Mouse (Mus musculus): ENCODE results near the gene Tfb1m. TPM values are rescaled to one million over a fixed set of nuclear protein-coding genes. Genes with fewer than 3 reads are reported as not detected.
A peak's percentile ranks its signal among the peaks of the same experiment; 100 is the strongest.

Gene Tfb1m
- polyA plus RNA-seq, 1 experiment = 2.1 TPM

DNA sequence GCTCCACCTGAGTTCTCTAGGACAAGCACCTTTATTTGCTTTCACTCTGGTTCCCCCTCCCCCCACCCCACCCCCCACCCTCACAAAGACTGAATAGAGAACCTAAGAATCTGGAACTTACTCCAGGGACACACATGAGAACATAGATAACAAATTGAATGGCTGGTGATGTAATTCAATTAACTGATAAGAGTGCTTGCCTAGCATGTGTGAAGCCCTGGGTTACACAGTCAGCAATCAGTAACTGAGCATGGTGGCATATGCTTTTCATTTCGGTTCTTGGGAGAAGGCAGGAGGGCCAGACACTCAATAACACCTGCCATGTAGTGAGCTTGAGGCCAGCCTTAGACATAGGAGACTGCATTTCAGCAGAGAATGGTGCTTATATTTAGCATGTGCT, 1.3 kb downstream of the Tfb1m start:
- WGBS = 68% methylated on average over 1 of the region's 1 CpGs

GRCm38 (mm10) chr17:3547725-3548124, 9.9 kb downstream of the Tfb1m start:
- WGBS = 56% methylated on average over 7 of the region's 7 CpGs
- TF ChIP-seq POLR2A (IDR thresholded peaks at IDR 0.05; ENCODE audit: borderline replicate concordance, extremely low read depth, low read depth, low read length) = no peak
- no peak for DNase-seq
- H3K4me3 ChIP-seq (replicated peaks; ENCODE audit: extremely low read depth, low read depth, low read length) = no peak overlapping the region
- no peaks in the 10 kb centered on the region for H3K4me1 ChIP-seq (ENCODE audit: control insufficient read depth, insufficient read depth, low read length)

More for the DNA sequence above, 1.3 kb downstream of the Tfb1m start:
- DNase-seq = no peak
- H3K4me3 ChIP-seq (replicated peaks; ENCODE audit: extremely low read depth, low read depth, low read length) = no peak overlapping the region
- TF ChIP-seq POLR2A (IDR thresholded peaks at IDR 0.05; ENCODE audit: borderline replicate concordance, extremely low read depth, low read depth, low read length) (no peak), CTCF (IDR thresholded peaks at IDR 0.05; ENCODE audit: insufficient read depth, low read length) (no peak)
- H3K4me1 ChIP-seq (ENCODE audit: control insufficient read depth, insufficient read depth, low read length) = peaks cover 3% of the 10 kb centered on the region; the same call in 1 of the 2 replicates

GRCm38 (mm10) chr17:3541033-3541432, 16.5 kb downstream of the Tfb1m start:
- Histone ChIP-seq H3K4me1 (ENCODE audit: control insufficient read depth, insufficient read depth, low read length) (no peaks in the 10 kb centered on the region), H3K4me3 (replicated peaks; ENCODE audit: extremely low read depth, low read depth, low read length) (no peak overlapping the region)
- 66% methylated on average over 5 of the region's 5 CpGs for WGBS
- TF ChIP-seq POLR2A (IDR thresholded peaks at IDR 0.05; ENCODE audit: borderline replicate concordance, extremely low read depth, low read depth, low read length) (no peak), CTCF (IDR thresholded peaks at IDR 0.05; ENCODE audit: insufficient read depth, low read length) (no peak)
- DNase-seq = no peak

DNA sequence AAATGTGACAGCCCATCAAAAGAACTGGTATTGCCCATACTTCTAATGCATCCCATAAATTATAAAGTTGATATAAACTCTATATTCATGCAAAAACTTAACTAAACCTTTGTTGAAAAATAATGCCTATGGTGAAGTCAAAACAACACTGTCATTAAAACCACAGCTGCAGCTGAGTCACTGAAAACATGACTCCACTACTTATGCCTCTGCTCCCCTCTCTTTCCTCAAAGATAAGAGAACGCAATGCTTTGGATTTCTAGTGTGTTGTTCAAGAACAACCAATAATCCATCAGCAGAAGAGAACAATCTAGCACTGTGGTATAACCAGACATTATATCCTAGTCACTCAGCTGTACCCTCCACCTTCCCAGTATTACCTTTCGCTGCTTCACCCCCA, 17.3 kb downstream of the Tfb1m start:
- DNase-seq = no peak
- TF ChIP-seq CTCF (IDR thresholded peaks at IDR 0.05; ENCODE audit: insufficient read depth, low read length) = no peak
- TF ChIP-seq POLR2A (IDR thresholded peaks at IDR 0.05; ENCODE audit: borderline replicate concordance, extremely low read depth, low read depth, low read length) = no peak
- Histone ChIP-seq H3K4me3 (replicated peaks; ENCODE audit: extremely low read depth, low read depth, low read length) (no peak overlapping the region), H3K4me1 (ENCODE audit: control insufficient read depth, insufficient read depth, low read length) (no peaks in the 10 kb centered on the region)
- WGBS = 83% methylated on average over 2 of the region's 2 CpGs

DNA sequence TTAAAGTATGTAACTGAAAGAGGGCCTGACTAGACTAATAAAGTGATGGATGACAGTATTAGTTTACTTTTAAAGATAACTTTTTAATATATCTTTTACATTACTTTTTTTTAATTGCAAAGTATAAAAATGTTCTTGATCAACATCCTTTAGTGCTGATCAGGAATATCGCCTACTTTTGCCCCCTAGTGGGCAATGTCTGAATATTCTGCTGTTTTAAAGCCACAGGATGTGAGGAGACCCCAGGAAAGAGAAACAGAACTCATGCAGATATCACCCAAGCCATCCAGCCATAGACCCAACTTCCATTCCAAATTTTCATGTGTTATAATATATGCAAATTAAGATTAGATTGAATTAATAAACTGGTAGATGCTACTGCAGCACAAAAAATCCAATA, 24.2 kb downstream of the Tfb1m start:
- WGBS = 39% methylated on average over 1 of the region's 1 CpGs
- H3K4me1 ChIP-seq (ENCODE audit: control insufficient read depth, insufficient read depth, low read length) = no peaks in the 10 kb centered on the region
- DNase-seq = no peak
- TF ChIP-seq CTCF (IDR thresholded peaks at IDR 0.05; ENCODE audit: insufficient read depth, low read length) (0 out of 2 replicates have a peak, but pooled peaks have one; percentile 9), POLR2A (IDR thresholded peaks at IDR 0.05; ENCODE audit: borderline replicate concordance, extremely low read depth, low read depth, low read length) (no peak)
- no peak overlapping the region for H3K4me3 ChIP-seq (replicated peaks; ENCODE audit: extremely low read depth, low read depth, low read length)

DNA sequence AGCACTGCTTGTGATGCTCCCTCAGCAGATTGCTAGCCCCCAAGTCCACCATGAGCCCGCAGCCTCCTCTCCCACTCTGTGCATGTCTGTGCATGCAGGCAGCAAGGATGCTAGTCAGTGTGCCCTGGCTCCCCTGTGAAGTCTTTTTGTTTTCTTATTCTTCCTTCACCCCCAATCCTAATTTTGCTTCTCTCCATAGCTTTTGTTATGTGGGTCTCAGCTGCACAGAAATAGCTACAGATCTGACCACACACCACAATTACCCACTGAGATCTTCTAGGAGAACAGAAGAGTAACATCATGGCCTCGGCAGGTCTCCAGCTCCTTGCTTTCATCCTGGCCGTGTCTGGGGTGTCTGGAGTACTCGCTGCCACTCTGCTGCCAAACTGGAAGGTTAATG, 25.3 kb downstream of the Tfb1m start, which contains the start of gene Cldn20:
Gene Cldn20 (plus strand): TSS at position 301 of the 400 bp plus-strand sequence.
- WGBS = 91% methylated on average over 4 of the region's 4 CpGs
- DNase-seq = no peak
- TF ChIP-seq CTCF (IDR thresholded peaks at IDR 0.05; ENCODE audit: insufficient read depth, low read length) (no peak), POLR2A (IDR thresholded peaks at IDR 0.05; ENCODE audit: borderline replicate concordance, extremely low read depth, low read depth, low read length) (no peak)

DNA sequence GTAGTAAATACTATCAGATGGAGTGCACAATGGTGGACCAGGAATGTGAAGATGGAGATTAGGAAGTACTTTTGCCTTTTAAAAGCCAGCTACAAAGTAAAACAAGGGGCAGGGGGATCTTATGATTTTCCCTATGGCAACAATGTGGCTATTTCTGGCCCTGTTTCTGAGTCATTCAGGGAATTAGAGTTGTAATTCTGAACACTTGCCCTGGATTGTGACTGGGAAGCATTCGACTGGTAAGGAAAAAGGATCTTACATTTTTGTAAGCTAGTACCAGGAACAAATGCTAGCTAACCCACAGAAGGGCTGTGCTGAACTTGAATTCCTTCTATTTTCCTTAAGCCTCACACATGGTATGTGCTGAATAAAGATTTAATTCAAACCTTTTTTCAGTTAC, 25.9 kb downstream of the Tfb1m start:
- 67% methylated on average over 1 of the region's 1 CpGs for WGBS
- no peak for DNase-seq
- H3K4me3 ChIP-seq (replicated peaks; ENCODE audit: extremely low read depth, low read depth, low read length) = no peak overlapping the region
- no peaks in the 10 kb centered on the region for H3K4me1 ChIP-seq (ENCODE audit: control insufficient read depth, insufficient read depth, low read length)
- TF ChIP-seq POLR2A (IDR thresholded peaks at IDR 0.05; ENCODE audit: borderline replicate concordance, extremely low read depth, low read depth, low read length) = no peak
- TF ChIP-seq CTCF (IDR thresholded peaks at IDR 0.05; ENCODE audit: insufficient read depth, low read length) = no peak

More for the DNA sequence above, 25.3 kb downstream of the Tfb1m start, which contains the start of gene Cldn20:
- Histone ChIP-seq H3K4me3 (replicated peaks; ENCODE audit: extremely low read depth, low read depth, low read length) (no peak within 1 kb of the TSS), H3K4me1 (ENCODE audit: control insufficient read depth, insufficient read depth, low read length) (no peaks in the 10 kb centered on the region)

- no peak for DNase-seq
Observed at GRCm38 (mm10) chr17:3530549-3530948, 27.0 kb downstream of the Tfb1m start.

DNA sequence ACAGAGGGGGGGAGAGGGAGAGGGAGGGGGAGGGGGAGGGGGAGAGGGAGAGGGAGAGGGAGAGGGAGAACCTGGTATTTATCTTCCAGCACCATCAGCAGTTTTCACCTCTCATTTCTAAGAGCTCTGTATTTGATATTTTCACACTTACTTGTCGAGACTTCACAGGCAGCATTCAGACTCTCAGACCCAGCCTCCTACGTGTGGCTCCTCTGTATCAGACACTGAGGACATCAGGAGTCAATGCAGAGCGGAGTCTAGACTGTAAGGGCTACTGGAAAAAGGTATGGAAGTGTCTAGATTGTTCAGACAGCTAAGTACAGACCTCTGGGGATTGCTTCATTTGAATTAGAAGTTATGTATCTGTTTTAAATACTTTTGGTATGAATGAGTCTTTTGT, 28.1 kb downstream of the Tfb1m start:
- Histone ChIP-seq H3K4me3 (replicated peaks; ENCODE audit: extremely low read depth, low read depth, low read length) (no peak overlapping the region), H3K4me1 (ENCODE audit: control insufficient read depth, insufficient read depth, low read length) (no peaks in the 10 kb centered on the region)
- TF ChIP-seq POLR2A (IDR thresholded peaks at IDR 0.05; ENCODE audit: borderline replicate concordance, extremely low read depth, low read depth, low read length) (no peak), CTCF (IDR thresholded peaks at IDR 0.05; ENCODE audit: insufficient read depth, low read length) (no peak)
- 62% methylated on average over 3 of the region's 3 CpGs for WGBS
- DNase-seq = no peak

More at GRCm38 (mm10) chr17:3530549-3530948, 27.0 kb downstream of the Tfb1m start:
- Histone ChIP-seq H3K4me3 (replicated peaks; ENCODE audit: extremely low read depth, low read depth, low read length) (no peak overlapping the region), H3K4me1 (ENCODE audit: control insufficient read depth, insufficient read depth, low read length) (no peaks in the 10 kb centered on the region)
- WGBS = 85% methylated on average over 7 of the region's 7 CpGs
- TF ChIP-seq POLR2A (IDR thresholded peaks at IDR 0.05; ENCODE audit: borderline replicate concordance, extremely low read depth, low read depth, low read length) = no peak
- no peak for TF ChIP-seq CTCF (IDR thresholded peaks at IDR 0.05; ENCODE audit: insufficient read depth, low read length)

DNA sequence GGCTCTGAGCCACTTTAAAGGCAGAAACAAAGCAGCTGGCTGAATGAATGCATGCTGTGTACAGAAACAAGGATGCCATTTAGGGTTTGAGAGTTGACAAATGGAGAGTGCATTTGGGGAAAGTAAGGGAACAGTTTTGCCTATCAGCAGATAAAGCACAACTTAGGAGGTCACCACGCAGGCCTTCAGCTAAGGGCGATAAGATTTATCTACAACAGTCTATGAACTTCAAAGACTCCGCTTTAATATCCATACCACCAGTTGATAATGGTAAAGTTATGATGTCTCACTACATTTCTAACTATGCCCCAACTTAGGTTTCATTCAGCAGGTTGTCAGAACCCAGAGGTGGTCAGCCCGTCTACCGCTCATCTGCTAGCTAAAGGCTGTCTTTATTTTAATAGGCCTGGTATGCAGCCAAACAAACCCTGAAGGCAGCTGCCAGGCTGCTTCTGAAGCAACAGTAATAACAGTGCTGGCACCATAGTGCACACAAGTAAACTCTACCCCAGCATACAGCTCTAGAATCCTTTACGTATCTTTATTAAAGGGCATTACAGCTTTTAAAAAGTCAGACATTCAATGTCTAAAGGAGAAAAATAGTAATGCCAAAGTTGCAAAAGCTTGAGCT, 29.6 kb downstream of the Tfb1m start:
- WGBS = 82% methylated on average over 6 of the region's 6 CpGs
- Histone ChIP-seq H3K4me3 (replicated peaks; ENCODE audit: extremely low read depth, low read depth, low read length) (no peak overlapping the region), H3K4me1 (ENCODE audit: control insufficient read depth, insufficient read depth, low read length) (no peaks in the 10 kb centered on the region)
- no peak for DNase-seq
- TF ChIP-seq POLR2A (IDR thresholded peaks at IDR 0.05; ENCODE audit: borderline replicate concordance, extremely low read depth, low read depth, low read length) (no peak), CTCF (IDR thresholded peaks at IDR 0.05; ENCODE audit: insufficient read depth, low read length) (no peak)
